Mouse (Mus musculus): ENCODE results near the gene Olfr1148. TPM values are rescaled to one million over a fixed set of nuclear protein-coding genes. Genes with fewer than 3 reads are reported as not detected.

Olfr1148 gene
- polyA plus RNA-seq (2012; fragmentation: generic; extraction: Trizol) = not detected

GRCm38 (mm10) chr2:87830233-87830632, at the start of gene Olfr1148:
TSS of gene Olfr1148 (plus strand) at chr2:87830533.
- H3K79me2 ChIP-seq (ENCODE audit: control insufficient read depth, insufficient read depth) = no peaks in the 10 kb centered on the region
- no peak for TF ChIP-seq SRF (IDR thresholded peaks at IDR 0.05; ENCODE audit: control insufficient read depth, insufficient read length, low read depth)
- no peak for TF ChIP-seq POLR2AphosphoS2 (IDR thresholded peaks at IDR 0.05; ENCODE audit: insufficient read length, low read depth)
- no peak for TF ChIP-seq TCF12 (IDR thresholded peaks at IDR 0.05; ENCODE audit: insufficient read depth, poor library complexity, severe bottlenecking)
- TF ChIP-seq MYOG (IDR thresholded peaks at IDR 0.05; ENCODE audit: control insufficient read depth in 1 of 3, insufficient read depth in 1 of 3, insufficient read length in 2 of 3, low read depth in 2 of 3) = no peak
- no peak for TF ChIP-seq MAX (IDR thresholded peaks at IDR 0.05; ENCODE audit: low read depth)
- TF ChIP-seq MYOD1 (IDR thresholded peaks at IDR 0.05; ENCODE audit: control insufficient read depth in 1 of 3, insufficient read length in 2 of 3, low read depth in 2 of 3) = no peak
- no peak for TF ChIP-seq POLR2A (IDR thresholded peaks at IDR 0.05; ENCODE audit: insufficient read length, low read depth)
- no peak for TF ChIP-seq CEBPB (IDR thresholded peaks at IDR 0.05; ENCODE audit: insufficient read depth, poor library complexity, severe bottlenecking)
- no peak for TF ChIP-seq REST (IDR thresholded peaks at IDR 0.05; ENCODE audit: insufficient read depth, insufficient read length)
- no peaks in the 10 kb centered on the region for H3K27me3 ChIP-seq (ENCODE audit: control insufficient read depth, insufficient read depth, insufficient read length)
- H3K4me3 ChIP-seq = no peak within 1 kb of the TSS
- H3K36me3 ChIP-seq (ENCODE audit: control insufficient read depth, insufficient read depth) = no peaks in the 10 kb centered on the region
- no peak within 1 kb of the TSS for H3ac ChIP-seq (ENCODE audit: control insufficient read depth, insufficient read length)
- H3K4me2 ChIP-seq (ENCODE audit: low read depth) = no peak within 1 kb of the TSS

- H3K4me3 ChIP-seq = no peak within 1 kb of the TSS
- TF ChIP-seq MAX (IDR thresholded peaks at IDR 0.05; ENCODE audit: low read depth) (no peak), POLR2AphosphoS2 (IDR thresholded peaks at IDR 0.05; ENCODE audit: insufficient read length, low read depth) (no peak), E2F4 (IDR thresholded peaks at IDR 0.05; ENCODE audit: insufficient read depth) (no peak), CEBPB (IDR thresholded peaks at IDR 0.05; ENCODE audit: insufficient read depth, poor library complexity, severe bottlenecking) (no peak), REST (IDR thresholded peaks at IDR 0.05; ENCODE audit: insufficient read depth, insufficient read length) (no peak), SRF (IDR thresholded peaks at IDR 0.05; ENCODE audit: control insufficient read depth, insufficient read length, low read depth) (no peak), TCF3 (IDR thresholded peaks at IDR 0.05; ENCODE audit: insufficient read length, low read depth) (no peak), POLR2A (IDR thresholded peaks at IDR 0.05; ENCODE audit: insufficient read length, low read depth) (no peak), TCF12 (IDR thresholded peaks at IDR 0.05; ENCODE audit: insufficient read depth, poor library complexity, severe bottlenecking) (no peak), USF1 (IDR thresholded peaks at IDR 0.05; ENCODE audit: low read depth) (no peak), MYOD1 (IDR thresholded peaks at IDR 0.05; ENCODE audit: control insufficient read depth in 1 of 3, insufficient read length in 2 of 3, low read depth in 2 of 3) (no peak), MYOG (IDR thresholded peaks at IDR 0.05; ENCODE audit: control insufficient read depth in 1 of 3, insufficient read depth in 1 of 3, insufficient read length in 2 of 3, low read depth in 2 of 3) (no peak)
- no peak within 1 kb of the TSS for H3ac ChIP-seq (ENCODE audit: control insufficient read depth, insufficient read length)
- H3K4me2 ChIP-seq (ENCODE audit: low read depth) = no peak within 1 kb of the TSS
- no peaks in the 10 kb centered on the region for H3K36me3 ChIP-seq (ENCODE audit: control insufficient read depth, insufficient read depth)
- no peaks in the 10 kb centered on the region for H3K79me2 ChIP-seq (ENCODE audit: control insufficient read depth, insufficient read depth)
- H3K27me3 ChIP-seq (ENCODE audit: control insufficient read depth, insufficient read depth, insufficient read length) = no peaks in the 10 kb centered on the region
Observed at GRCm38 (mm10) chr2:87800292-87800691, 30.0 kb upstream of the Olfr1148 start, which contains the start of gene Olfr1143. TSS of gene Olfr1143 (plus strand) at chr2:87800592.

GRCm38 (mm10) chr2:87809522-87809921, 20.8 kb upstream of the Olfr1148 start, which contains the start of gene Olfr1145:
TSS of gene Olfr1145 (plus strand) at chr2:87809822.
- no peak within 1 kb of the TSS for H3K4me3 ChIP-seq
- no peak within 1 kb of the TSS for H3K4me2 ChIP-seq (ENCODE audit: low read depth)
- H3K36me3 ChIP-seq (ENCODE audit: control insufficient read depth, insufficient read depth) = no peaks in the 10 kb centered on the region
- TF ChIP-seq MAX (IDR thresholded peaks at IDR 0.05; ENCODE audit: low read depth) (no peak), POLR2AphosphoS2 (IDR thresholded peaks at IDR 0.05; ENCODE audit: insufficient read length, low read depth) (no peak), TCF12 (IDR thresholded peaks at IDR 0.05; ENCODE audit: insufficient read depth, poor library complexity, severe bottlenecking) (no peak), TCF3 (IDR thresholded peaks at IDR 0.05; ENCODE audit: insufficient read length, low read depth) (no peak), CEBPB (IDR thresholded peaks at IDR 0.05; ENCODE audit: insufficient read depth, poor library complexity, severe bottlenecking) (no peak), E2F4 (IDR thresholded peaks at IDR 0.05; ENCODE audit: insufficient read depth) (no peak), MYOG (IDR thresholded peaks at IDR 0.05; ENCODE audit: control insufficient read depth in 1 of 3, insufficient read depth in 1 of 3, insufficient read length in 2 of 3, low read depth in 2 of 3) (no peak), SRF (IDR thresholded peaks at IDR 0.05; ENCODE audit: control insufficient read depth, insufficient read length, low read depth) (no peak), USF1 (IDR thresholded peaks at IDR 0.05; ENCODE audit: low read depth) (no peak)
- no peaks in the 10 kb centered on the region for H3K27me3 ChIP-seq (ENCODE audit: control insufficient read depth, insufficient read depth, insufficient read length)
- no peak within 1 kb of the TSS for H3ac ChIP-seq (ENCODE audit: control insufficient read depth, insufficient read length)
- H3K79me2 ChIP-seq (ENCODE audit: control insufficient read depth, insufficient read depth) = no peaks in the 10 kb centered on the region

- Histone ChIP-seq H3ac (ENCODE audit: control insufficient read depth, insufficient read length) (no peak within 1 kb of the TSS), H3K4me3 (no peak within 1 kb of the TSS), H3K36me3 (ENCODE audit: control insufficient read depth, insufficient read depth) (no peaks in the 10 kb centered on the region), H3K4me2 (ENCODE audit: low read depth) (no peak within 1 kb of the TSS), H3K79me2 (ENCODE audit: control insufficient read depth, insufficient read depth) (no peaks in the 10 kb centered on the region), H3K27me3 (ENCODE audit: control insufficient read depth, insufficient read depth, insufficient read length) (no peaks in the 10 kb centered on the region)
- TF ChIP-seq TCF3 (IDR thresholded peaks at IDR 0.05; ENCODE audit: insufficient read length, low read depth) (no peak), POLR2AphosphoS2 (IDR thresholded peaks at IDR 0.05; ENCODE audit: insufficient read length, low read depth) (no peak), MYOG (IDR thresholded peaks at IDR 0.05; ENCODE audit: control insufficient read depth in 1 of 3, insufficient read depth in 1 of 3, insufficient read length in 2 of 3, low read depth in 2 of 3) (no peak), MYOD1 (IDR thresholded peaks at IDR 0.05; ENCODE audit: control insufficient read depth in 1 of 3, insufficient read length in 2 of 3, low read depth in 2 of 3) (no peak), POLR2A (IDR thresholded peaks at IDR 0.05; ENCODE audit: insufficient read length, low read depth) (no peak), SRF (IDR thresholded peaks at IDR 0.05; ENCODE audit: control insufficient read depth, insufficient read length, low read depth) (no peak), MAX (IDR thresholded peaks at IDR 0.05; ENCODE audit: low read depth) (no peak), REST (IDR thresholded peaks at IDR 0.05; ENCODE audit: insufficient read depth, insufficient read length) (no peak), USF1 (IDR thresholded peaks at IDR 0.05; ENCODE audit: low read depth) (no peak)
Observed at GRCm38 (mm10) chr2:87843693-87844092, 13.4 kb downstream of the Olfr1148 start, which contains the start of gene Olfr1150-ps1. TSS of gene Olfr1150-ps1 (plus strand) at chr2:87843993.
